1 mouse cellular context compared by ENCODE assay signal in the genomic region with DNA sequence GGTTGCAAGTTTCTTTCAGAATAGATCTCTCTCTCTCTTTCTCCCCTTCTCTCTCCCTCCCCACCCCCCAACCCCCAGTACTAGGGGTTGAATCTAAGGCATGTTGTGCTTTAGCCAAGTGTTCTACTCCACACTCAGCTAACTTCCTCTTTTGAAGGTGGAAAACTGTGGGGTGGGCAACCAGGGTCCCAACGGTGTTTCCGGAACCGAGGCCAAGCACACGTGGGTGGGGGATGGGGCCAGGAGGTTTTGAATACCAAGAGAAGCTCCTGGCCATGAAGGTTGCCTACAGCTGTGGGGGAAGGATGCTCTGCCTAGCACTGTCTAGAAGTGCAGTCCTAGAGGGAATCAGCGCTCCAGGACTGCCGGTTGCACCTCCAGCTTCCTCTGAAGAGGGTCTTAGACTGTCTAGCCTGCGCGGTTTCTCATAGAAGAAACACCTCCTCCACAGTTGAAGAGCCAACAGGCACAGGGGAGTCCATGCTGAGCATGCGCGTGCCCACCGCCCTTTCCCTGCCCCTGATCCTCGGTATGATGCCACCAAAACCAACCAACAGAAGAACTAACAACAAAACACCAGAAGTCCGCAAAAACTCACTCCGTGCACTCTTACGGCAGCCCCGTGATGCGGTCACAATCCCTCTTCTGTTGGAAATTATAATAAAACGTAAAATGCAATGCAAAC.
TF ChIP-seq lines count a peak whose summit lies in the region.

No protein-coding gene starts in this region.

TF ChIP-seq in CH12.LX, 34 proteins besides CTCF, POLR2A, EP300 and RAD21 (continued from another document):
- TF ChIP-seq IRF4 (IDR thresholded peaks at IDR 0.05; ENCODE audit: low read depth, low read length) (peak; percentile 55), MAZ (IDR thresholded peaks at IDR 0.05; ENCODE audit: low read depth, low read length) (peak; percentile 49; the same call in 1 of the 2 replicates), ZNF384 (IDR thresholded peaks at IDR 0.05; ENCODE audit: low read depth, low read length) (no peak), HCFC1 (IDR thresholded peaks at IDR 0.05; ENCODE audit: low read depth, low read length) (0 out of 2 replicates have a peak, but pooled peaks have one; percentile 62), JUND (conservative IDR thresholded peaks at IDR 0.05; ENCODE audit: low read depth, low read length) (no peak), USF1 (IDR thresholded peaks at IDR 0.05; ENCODE audit: low read depth, low read length) (no peak), ZKSCAN1 (IDR thresholded peaks at IDR 0.05; ENCODE audit: borderline replicate concordance, low read depth, low read length) (no peak), SIN3A (IDR thresholded peaks at IDR 0.05; ENCODE audit: low read length) (peak; percentile 94), JUN (IDR thresholded peaks at IDR 0.05; ENCODE audit: insufficient read depth, low read depth, low read length) (no peak), RCOR1 (conservative IDR thresholded peaks at IDR 0.05; ENCODE audit: low read depth, low read length) (peak; percentile 71; the same call in 1 of the 2 replicates), ZMIZ1 (IDR thresholded peaks at IDR 0.05; ENCODE audit: low read depth, low read length) (0 out of 2 replicates have a peak, but pooled peaks have one; percentile 40), E2F4 (IDR thresholded peaks at IDR 0.05; ENCODE audit: insufficient replicate concordance, low read depth, low read length) (no peak), MAX (IDR thresholded peaks at IDR 0.05; ENCODE audit: low read length) (peak; percentile 95), PAX5 (IDR thresholded peaks at IDR 0.05; ENCODE audit: low read length) (no peak), MYC (IDR thresholded peaks at IDR 0.05; ENCODE audit: low read depth, low read length) (peak; percentile 98), MEF2A (IDR thresholded peaks at IDR 0.05; ENCODE audit: borderline replicate concordance, low read depth, low read length) (no peak; the same call in 1 of the 2 replicates), ELF1 (IDR thresholded peaks at IDR 0.05; ENCODE audit: low read depth, low read length) (peak; percentile 80)
